Mouse (Mus musculus): ENCODE results near the gene Ntn1. TPM values are rescaled to one million over a fixed set of nuclear protein-coding genes. Genes with fewer than 3 reads are reported as not detected.

The Ntn1 gene
- total RNA-seq, 2 experiments from 2014 or later, result 8.8 to 10.6 TPM

DNA sequence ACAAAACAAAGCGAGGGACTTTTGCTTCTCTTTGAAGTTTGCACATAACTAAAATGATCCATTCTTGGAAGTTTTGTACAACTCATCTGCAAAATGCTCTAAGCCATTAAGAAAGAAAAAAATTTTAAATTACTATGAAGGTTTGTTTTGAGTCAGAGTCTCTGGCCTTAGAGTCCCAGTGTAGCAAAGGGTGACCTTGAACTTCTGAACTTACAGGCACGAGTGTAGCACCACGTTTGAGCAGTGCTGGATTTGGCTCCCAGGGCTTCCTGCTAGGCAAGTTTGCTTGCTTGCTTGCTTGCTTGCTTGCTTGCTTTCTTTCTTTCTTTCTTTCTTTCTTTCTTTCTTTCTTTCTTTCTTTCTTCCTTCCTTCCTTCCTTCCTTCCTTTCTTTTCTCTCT, 16.4 kb upstream of the Ntn1 start:
- intact Hi-C loops (cut with DNase I), result no loop called here
- no peak for DNase-seq (ENCODE audit: extremely low spot score in 1 of 2, low spot score in 2 of 2)

DNA sequence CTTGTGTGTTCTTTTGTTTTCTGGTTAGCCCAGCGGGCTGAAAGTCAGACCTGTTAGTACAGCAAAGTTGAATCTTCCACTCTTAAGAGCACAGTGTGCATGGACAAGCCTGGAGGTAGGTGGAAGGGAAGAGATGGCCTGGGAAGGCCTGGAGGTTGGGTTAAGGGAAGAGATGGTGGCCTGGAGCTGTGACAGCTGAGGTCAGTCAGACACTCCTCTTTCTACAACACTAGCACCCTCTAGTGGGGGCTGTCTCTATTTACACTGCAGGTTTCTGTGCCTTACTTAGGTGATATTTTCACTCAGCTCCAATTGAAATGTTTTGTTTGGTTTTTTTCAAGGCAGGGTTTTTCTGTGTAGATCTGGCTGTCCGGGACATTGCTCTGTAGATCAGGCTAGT, 7.5 kb upstream of the Ntn1 start:
- peak; percentile 57 to 81 for DNase-seq (ENCODE audit: extremely low spot score in 1 of 2, low spot score in 2 of 2)
- intact Hi-C loops (cut with DNase I), result loop anchor here (2.0 to 10.0 kb wide), 4 partner anchors 196 to 593 kb away; no protein-coding TSS in a partner anchor

DNA sequence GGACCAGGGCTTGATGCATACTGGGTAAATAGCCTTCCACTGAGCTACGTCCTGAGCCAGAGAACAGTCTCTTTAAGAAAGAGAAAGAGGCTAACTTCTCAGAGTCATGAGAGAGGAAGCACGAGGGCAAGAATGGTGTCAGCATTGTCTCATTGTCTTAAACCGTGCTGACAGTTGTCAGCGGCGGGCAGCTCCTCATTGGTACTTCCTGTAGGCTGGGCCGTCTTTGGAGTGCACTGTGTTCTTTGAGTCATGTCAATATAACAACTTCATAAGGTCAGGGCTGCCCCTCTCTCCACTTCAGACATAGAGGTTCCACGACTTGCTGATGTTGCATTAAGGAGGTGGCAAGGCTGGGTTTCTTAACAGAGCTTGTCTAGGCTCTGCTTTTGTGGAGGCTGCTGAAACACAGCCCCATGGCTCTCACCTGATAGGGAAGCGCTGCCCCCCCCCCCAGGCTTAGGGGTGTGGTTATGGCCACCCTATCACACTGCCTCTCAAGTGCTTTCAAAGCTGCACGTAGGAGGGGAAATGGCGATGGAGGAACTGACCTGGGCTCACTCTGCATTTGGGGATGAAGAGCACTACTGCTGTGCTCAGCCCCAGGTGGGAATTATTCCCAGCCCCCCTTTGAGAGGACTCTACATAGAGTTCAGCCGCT, 6.8 kb upstream of the Ntn1 start:
- intact Hi-C loops (cut with DNase I), result loop anchor here (5.0 to 10.0 kb wide), 3 partner anchors 195 to 593 kb away; no protein-coding TSS in a partner anchor
- no peak for DNase-seq (ENCODE audit: extremely low spot score in 1 of 2, low spot score in 2 of 2)

DNA sequence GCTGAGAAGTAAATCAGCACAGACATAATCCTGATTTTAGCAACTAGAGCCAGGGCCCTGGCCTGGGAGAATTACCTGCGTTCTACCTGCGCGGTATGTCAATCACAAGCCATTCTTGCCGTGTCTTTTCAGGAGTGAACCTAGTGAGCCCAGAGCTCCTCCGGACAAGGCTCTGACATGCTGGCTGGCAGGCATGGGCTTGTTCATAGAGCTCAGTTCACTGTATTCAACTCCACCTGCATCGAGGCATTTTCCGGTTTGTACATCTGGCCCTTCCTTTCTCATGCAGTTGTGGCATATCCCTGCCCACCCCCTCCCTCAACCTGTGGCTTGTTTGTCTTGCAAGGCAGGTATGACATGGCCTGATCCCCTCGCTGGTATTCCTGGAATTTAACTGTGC, 5.0 kb upstream of the Ntn1 start:
- no peak for DNase-seq (ENCODE audit: extremely low spot score in 1 of 2, low spot score in 2 of 2)
- intact Hi-C loops (cut with DNase I), result loop anchor here (5.0 to 10.0 kb wide), 3 partner anchors 193 to 591 kb away; no protein-coding TSS in a partner anchor

DNA sequence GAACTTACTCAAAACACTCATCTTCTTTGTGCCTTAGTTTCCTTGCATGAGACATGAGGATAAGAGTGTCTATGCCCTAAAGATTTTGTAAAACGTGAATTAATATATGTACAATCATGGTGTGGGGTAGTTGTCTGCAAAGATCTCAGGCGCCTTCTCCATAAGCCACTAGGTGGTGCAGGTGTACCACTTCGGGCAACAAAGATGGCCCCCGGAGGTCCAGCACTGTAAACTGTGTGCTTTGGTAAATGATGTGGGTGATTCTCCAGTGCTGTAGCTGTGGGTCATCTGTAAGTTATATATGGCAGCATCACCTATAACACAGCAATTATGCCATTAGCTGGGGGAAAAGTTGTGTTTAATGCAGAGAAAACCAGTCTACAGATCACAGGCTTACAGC, 3.6 kb upstream of the Ntn1 start:
- DNase-seq (ENCODE audit: extremely low spot score in 1 of 2, low spot score in 2 of 2), result no peak
- intact Hi-C loops (cut with DNase I), result loop anchor here (10.0 kb wide), 1 partner anchor 589 kb away; no protein-coding TSS in a partner anchor

DNA sequence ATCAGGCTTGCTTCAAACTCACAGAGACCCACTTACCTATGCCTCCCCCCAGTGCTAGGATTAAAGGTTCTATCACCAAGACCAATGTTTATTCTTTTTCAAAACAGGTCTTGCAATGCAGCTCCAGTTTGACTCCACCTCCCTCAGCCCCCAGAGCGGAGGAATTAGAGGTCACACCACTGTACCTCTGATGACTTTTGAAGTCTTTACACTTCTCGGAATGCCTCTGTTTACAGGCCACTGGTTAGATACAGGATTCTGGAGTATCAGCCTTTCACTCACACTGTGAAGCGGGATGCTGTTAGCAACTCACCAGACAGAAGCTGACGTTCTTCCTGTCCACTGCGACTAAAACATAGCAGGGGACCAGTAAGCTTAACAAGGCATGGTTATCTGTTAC, 805 bp upstream of the Ntn1 start:
- no peak for DNase-seq (ENCODE audit: extremely low spot score in 1 of 2, low spot score in 2 of 2)
- intact Hi-C loops (cut with DNase I), result loop anchor here (10.0 kb wide), 1 partner anchor 587 kb away; no protein-coding TSS in a partner anchor

DNA sequence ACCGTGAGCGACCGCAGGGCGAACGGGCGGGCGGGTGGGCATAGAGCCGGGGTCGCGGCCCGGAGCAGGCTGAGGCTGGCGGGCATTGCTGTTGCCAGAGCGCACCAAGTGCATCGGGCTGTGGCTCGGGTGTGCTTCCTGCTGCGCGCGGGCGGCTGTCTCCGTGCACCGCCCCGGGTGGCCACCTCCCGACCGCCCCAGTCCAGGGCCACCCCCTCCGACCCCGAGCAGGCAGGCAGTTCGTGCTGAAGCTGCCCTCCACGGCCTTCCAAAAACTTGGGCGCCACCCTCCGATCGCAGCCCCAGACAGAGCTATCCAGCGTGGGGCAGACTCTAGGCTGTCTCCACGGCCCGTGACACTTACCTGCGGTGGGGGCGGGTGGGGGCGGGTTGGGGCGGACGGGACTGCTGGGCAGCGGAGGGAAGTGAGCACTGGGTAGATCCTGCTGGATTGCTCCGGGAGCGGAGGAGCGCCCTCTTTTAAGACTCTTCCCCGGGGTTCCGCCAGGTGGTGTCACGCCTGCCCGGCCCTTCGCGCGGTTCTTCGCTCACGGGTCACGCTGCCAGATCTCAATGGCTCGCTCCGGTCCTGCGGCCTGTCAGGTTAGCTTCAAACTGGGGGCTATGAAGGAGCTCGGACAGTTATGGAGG, 477 bp downstream of the Ntn1 start:
- intact Hi-C loops (cut with DNase I), result loop anchor here (10.0 kb wide), 1 partner anchor 585 kb away; no protein-coding TSS in a partner anchor
- DNase-seq (ENCODE audit: extremely low spot score in 1 of 2, low spot score in 2 of 2), result peak in 1 of 2 experiments; percentile 49

DNA sequence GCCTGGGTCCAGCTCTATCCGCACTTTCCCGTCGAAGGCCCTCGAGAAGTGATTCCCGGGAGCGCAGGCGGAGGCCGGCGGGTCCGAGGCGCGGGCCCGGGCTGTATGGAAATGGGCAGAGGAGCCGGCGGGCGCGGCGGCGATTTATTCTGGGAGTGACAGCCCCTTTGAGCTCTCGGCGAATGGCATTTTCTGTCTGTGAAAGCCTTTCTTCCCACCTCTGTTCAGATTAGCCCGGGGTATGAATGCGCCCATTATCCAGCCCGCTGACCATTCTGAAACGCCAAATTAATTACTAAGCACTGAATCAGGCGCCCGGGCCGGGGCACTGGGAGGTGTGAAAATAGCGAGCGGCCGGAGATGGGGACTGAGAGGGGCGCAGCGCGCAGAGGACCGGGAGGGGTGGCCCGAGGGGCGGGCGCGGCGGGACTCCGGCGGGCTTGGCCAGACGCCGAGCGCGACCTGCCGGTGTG, 1.0 kb downstream of the Ntn1 start:
- DNase-seq (ENCODE audit: extremely low spot score in 1 of 2, low spot score in 2 of 2), result peak in 1 of 2 experiments; percentile 47
- intact Hi-C loops (cut with DNase I), result loop anchor here (5.0 to 10.0 kb wide), 2 partner anchors 197 to 585 kb away; no protein-coding TSS in a partner anchor

DNA sequence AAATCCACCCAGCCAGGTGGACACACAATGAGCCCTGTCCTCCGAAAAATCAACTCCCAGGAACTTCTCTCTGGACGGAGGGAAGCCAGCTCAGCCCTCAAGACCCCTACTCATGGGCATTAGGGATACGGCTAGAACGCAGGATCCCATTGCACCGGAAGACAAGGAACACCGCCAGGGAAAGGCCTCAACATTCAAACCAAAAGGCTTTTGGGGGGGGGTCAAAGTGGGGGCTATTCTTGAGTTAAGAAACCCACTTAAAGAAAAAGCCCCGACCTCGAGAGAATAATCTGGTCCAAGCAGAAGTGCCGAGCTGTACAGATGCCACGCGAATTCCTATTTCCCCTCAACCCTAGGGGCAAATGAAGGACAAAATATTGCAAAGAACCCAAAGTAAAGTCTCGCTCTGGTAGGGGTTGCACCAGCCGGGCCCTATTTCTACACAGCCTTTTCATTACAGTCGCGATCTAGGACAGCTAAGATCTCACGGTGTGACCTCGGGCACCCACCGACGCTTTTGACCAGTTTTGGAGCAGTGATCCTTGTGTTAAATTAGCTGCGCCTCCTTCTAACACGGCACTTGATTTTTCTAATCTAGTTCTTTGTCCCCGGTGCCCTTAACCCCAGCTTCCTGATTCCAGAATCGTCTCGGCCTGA, 1.6 kb downstream of the Ntn1 start:
- DNase-seq (ENCODE audit: extremely low spot score in 1 of 2, low spot score in 2 of 2), result no peak
- intact Hi-C loops (cut with DNase I), result loop anchor here (5.0 kb wide), 1 partner anchor 197 kb away; no protein-coding TSS in a partner anchor

DNA sequence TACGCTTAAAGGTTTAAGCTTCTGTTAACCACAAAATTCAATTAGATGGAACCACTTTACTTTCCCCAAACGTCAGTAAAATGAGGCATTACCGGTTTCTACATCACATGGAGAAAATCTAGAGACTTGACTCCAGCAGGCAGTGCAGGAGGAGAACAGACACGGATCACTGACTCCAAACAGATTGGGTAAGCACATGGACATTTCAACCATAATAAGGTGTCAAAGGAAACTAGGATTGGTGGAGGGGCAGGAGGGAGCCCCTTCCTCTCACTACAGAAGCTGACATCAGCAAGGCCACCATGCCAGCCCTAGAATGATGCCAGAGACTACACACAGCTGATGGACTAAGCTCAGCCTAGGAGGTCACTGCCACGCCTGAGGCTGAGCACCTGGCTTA, 5.1 kb downstream of the Ntn1 start:
- no peak for DNase-seq (ENCODE audit: extremely low spot score in 1 of 2, low spot score in 2 of 2)
- intact Hi-C loops (cut with DNase I), result loop anchor here (5.0 kb wide), 1 partner anchor 193 kb away; no protein-coding TSS in a partner anchor

DNA sequence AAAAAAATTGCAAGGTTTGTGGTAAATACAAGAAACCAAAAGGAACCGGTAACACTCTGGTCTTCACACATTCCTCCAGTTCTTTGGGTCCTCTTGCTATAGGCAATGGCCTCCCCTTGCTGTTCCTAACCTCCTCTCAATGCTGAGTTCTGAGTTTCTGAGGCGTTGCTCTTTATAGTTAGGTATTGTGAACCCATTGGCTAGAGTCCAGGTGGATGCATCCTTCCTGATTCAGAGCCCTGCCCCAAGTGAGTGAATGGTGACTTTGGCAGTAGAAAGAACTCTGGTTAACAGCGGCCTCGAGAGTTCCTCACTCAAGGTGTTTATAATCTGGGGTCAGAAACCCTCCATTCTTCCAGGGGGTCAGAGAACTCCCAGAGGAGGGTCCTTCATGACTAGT, 5.9 kb downstream of the Ntn1 start:
- intact Hi-C loops (cut with DNase I), result loop anchor here (5.0 kb wide), 1 partner anchor 192 kb away; no protein-coding TSS in a partner anchor
- DNase-seq (ENCODE audit: extremely low spot score in 1 of 2, low spot score in 2 of 2), result no peak

DNA sequence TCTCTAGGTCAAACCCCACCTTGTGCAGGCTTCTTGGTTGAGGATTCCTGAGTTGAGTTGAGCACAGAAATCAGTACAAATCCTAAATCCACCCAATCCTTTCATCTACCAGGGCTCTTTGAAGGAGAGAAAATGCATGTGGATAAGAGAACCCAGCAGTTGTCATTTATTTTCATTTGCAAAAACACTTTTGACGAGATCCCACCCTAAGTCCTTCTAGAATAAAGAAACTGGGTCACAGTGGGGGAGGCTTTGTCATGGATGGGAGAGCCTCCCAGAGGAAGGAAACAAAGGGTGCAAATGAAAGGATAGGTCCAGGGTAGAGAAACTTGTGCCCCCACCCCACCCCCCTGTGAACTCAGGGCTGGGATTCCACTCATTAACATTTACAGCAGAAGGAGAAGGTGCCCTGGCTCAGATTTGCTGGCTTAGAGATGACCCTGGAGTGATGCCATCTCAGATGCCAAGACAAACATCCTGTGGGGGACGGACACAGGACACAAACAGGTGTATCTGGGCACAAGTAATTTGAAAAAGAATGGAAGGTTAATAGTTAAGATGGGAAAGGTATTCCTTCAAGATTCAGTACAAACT, 6.6 kb downstream of the Ntn1 start:
- intact Hi-C loops (cut with DNase I), result no loop called here
- no peak for DNase-seq (ENCODE audit: extremely low spot score in 1 of 2, low spot score in 2 of 2)

DNA sequence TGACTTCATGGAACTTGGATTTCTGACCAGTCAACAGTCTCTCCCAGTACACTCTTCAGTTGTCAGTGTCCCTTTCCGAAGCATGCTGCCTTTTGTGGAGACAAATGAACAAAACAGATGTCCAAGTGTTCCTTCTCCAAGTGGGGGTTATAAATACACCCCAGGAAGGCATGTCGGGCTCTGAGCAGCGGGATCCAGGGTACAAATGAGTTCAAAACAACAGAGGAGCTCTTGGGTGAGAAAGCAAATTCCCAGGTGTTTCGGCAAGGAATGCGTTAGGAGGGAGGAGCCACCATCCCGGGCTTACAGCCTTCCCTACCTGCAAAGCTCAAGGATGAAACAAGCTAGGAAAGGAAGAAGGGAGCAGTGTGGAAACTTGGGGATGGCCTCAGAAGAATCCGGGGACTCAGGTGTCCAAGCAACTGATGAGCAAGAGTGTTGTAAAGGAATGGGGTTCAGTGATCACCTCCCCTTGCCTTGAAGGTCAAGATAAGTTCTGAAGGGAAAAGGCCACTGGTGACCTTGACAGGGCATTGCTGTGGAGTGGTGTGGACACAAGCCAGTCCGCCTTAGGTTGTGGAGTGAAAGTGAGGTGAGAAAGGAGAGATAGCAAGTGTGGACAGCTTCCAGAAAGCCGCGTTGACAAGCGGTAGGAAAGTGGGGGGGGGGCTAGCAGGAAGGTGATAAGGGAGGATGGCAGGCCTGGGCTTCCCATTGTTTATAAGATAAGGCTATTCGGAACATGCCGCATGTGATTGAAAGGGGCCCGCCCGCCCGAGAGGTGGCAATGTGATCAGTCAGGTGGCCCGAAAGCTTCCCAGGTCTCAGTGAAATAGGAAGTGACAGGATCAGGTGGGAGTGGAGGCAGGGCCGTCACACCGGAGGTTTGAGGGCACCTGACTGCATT, 10.0 kb downstream of the Ntn1 start:
- intact Hi-C loops (cut with DNase I), result no loop called here
- DNase-seq (ENCODE audit: extremely low spot score in 1 of 2, low spot score in 2 of 2), result no peak

DNA sequence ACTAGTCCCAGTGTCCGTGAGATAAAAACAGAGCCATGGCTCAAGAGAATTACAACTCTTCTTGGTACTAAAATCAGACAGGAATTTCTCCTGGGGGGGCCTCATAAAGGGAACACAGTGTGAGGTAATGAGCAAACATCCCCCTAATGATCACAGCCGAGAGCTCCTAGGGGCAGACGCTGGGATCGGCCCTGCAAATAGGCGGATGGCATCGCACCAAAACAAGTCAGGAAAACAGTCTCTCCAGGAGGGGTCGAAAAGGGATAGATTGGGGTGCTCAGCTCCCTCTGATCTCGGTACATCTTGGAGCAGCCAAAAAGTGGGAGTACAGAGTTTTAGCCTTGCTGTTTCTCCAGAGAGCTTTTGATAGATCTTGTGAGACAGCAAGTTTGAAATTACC, 11.0 kb downstream of the Ntn1 start:
- DNase-seq (ENCODE audit: extremely low spot score in 1 of 2, low spot score in 2 of 2), result no peak
- intact Hi-C loops (cut with DNase I), result no loop called here

DNA sequence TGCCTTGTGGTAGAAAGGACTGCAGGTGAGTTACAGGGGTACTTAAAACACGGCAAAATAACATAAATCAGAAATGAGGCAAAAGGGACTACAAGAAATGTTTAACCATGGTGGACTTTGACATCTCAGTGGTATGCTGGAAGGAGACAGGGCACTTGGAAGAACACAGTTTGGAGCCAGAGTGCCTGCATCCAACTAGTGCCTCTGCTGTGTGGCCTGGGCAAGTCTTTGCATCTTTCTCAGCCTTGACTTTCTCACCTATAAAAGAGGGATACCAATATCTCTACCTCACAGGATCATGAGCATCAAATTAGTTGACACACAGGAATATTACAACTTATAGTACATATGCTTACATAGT, 12.0 kb downstream of the Ntn1 start:
- no peak for DNase-seq (ENCODE audit: extremely low spot score in 1 of 2, low spot score in 2 of 2)
- intact Hi-C loops (cut with DNase I), result no loop called here

DNA sequence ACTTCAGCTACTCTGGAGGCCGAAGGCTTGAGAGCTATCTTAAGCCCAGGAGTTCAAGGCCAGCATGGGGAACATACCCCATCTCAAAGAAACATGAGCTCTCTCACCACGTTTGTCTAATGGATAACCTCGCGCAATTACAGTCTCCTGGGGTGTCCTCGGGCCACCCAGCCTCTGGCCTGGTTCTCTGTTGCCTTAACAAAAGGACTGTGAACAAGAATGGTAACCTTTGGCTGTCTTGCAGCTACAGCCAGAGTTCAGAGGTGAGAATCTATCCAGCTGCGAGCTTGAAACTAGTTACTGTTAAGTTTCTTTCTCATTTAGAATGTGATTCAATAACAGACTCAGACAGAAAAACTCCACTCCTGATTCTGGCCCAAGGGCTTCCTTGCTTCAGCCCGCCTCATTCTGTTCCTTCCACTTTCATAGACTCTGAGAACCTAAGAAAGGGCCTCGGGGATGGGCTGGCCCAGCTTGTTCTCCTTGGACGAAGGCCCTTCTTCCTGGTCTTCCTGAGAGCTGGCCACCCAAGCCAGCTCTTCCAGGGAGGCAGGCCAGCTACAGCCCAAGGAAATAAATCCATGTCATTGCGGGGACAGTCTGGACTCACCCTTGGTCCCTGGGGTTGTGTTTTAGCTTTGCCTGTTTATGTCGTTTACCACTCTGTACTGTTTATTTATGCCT, 12.5 kb downstream of the Ntn1 start:
- no peak for DNase-seq (ENCODE audit: extremely low spot score in 1 of 2, low spot score in 2 of 2)
- intact Hi-C loops (cut with DNase I), result no loop called here

DNA sequence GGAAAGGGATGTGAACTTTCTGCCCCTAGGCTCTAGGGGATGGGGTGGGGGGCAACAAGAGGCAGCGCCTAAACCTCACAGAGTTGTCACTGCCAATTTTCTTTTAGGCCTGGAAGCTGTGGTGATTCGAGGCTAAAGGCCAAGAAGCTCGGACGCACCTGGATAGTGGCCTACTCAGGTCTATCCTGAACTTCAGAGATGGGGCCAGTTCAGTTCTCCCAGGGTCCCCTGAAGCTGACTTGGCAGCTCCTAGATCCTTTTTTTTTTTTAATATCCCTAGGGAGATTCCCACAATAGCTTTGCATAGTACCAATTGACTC, 13.2 kb downstream of the Ntn1 start:
- DNase-seq (ENCODE audit: extremely low spot score in 1 of 2, low spot score in 2 of 2), result no peak
- intact Hi-C loops (cut with DNase I), result no loop called here

Measured in left cerebral cortex, postnatal 10 days (tissue).